Mouse (Mus musculus) embryonic facial prominence, embryonic 11.5 days (tissue): Measurements from ENCODE around the gene Tmem135. TPM values are rescaled to one million over a fixed set of nuclear protein-coding genes. Genes with fewer than 3 reads are reported as not detected.

Source experiments
- ATAC-seq: fragments of 200-750 bp; cut with Nextera tagmentation; replicated peaks from 2 replicates; pipeline ENCODE4 v1.8.0; 2017; ENCODE audit warnings: low read depth; ENCODE audit not compliant: insufficient number of reproducible peaks, low FRiP score, low TSS enrichment
- DNase-seq: peaks from one replicate; pipeline ENCODE4 v3.0.0-alpha.2; 2015; ENCODE audit warnings: low spot score
- H3K27ac ChIP-seq: fragments of 300-500 bp; sonication (generic); replicated peaks from 2 replicates; pipeline ENCODE4 v1.5.1; 2014; ENCODE audit warnings: mild to moderate bottlenecking, low read depth, low read length, control low read depth
- H3K27me3 ChIP-seq: fragments of 300-500 bp; sonication (generic); 2 replicates; pipeline ENCODE4 v1.6.1; 2014; ENCODE audit warnings: mild to moderate bottlenecking, low read length, moderate library complexity, mixed read lengths; ENCODE audit not compliant: control insufficient read depth, insufficient read depth
- H3K36me3 ChIP-seq: fragments of 300-500 bp; sonication (generic); replicated peaks from 2 replicates; pipeline ENCODE4 v1.6.1; 2014; ENCODE audit warnings: low read depth, mild to moderate bottlenecking, low read length, moderate library complexity, mixed read lengths; ENCODE audit not compliant: control insufficient read depth, insufficient read depth
- H3K4me1 ChIP-seq: fragments of 300-500 bp; sonication (generic); 2 replicates; pipeline ENCODE4 v1.6.1; 2014; ENCODE audit warnings: low read length, mixed read lengths; ENCODE audit not compliant: control insufficient read depth, insufficient read depth
- H3K4me2 ChIP-seq: fragments of 300-500 bp; sonication (generic); 2 replicates; pipeline ENCODE4 v1.6.1; 2014; ENCODE audit warnings: low read depth, mild to moderate bottlenecking, control low read depth, low read length, moderate library complexity
- H3K4me3 ChIP-seq: fragments of 300-500 bp; sonication (generic); 2 replicates; pipeline ENCODE4 v1.5.1; 2014; ENCODE audit warnings: low read depth, low read length, control low read depth
- H3K9ac ChIP-seq: fragments of 300-500 bp; sonication (generic); replicated peaks from 2 replicates; pipeline ENCODE4 v1.6.1; 2014; ENCODE audit warnings: mild to moderate bottlenecking, control low read depth, low read length
- H3K9me3 ChIP-seq: fragments of 300-500 bp; sonication (generic); replicated peaks from 2 replicates; pipeline ENCODE4 v1.6.1; 2016; ENCODE audit warnings: mild to moderate bottlenecking, low read length, inconsistent platforms, mixed read lengths; ENCODE audit not compliant: control insufficient read depth
- WGBS: fragments of 180-500 bp; shearing (Covaris S2); extraction: QIAGEN DNeasy Blood & Tissue Kit; methylation state at CpG from one replicate; pipeline ENCODE4 v1.1.7; 2014; 5-methylcytosine and 5-hydroxymethylcytosine counted together
- polyA plus RNA-seq: library from polyadenylated mRNA; unstranded; fragments of >200 nt; fragmentation: Nextera tagmentation; extraction: Ambion mirVana; gene quantifications from 2 replicates; pipeline ENCODE4 v1.2.1, GENCODE M21; 2014

The Tmem135 gene
- polyA plus RNA-seq, 1 experiment from 2014 or later: 18.5 TPM

GRCm38 (mm10) chr7:89391831-89392230 lies 12.2 kb downstream of the Tmem135 start:
- no peaks in the 10 kb centered on the region for H3K36me3 ChIP-seq
- no peak overlapping the region for H3K9ac ChIP-seq
- no peak overlapping the region for H3K4me3 ChIP-seq
- no peak overlapping the region for H3K4me2 ChIP-seq
- no peak for ATAC-seq
- H3K27me3 ChIP-seq: no peaks in the 10 kb centered on the region
- no peak overlapping the region for H3K27ac ChIP-seq
- WGBS: 86% methylated on average over 4 of the region's 4 CpGs
- no peaks in the 10 kb centered on the region for H3K9me3 ChIP-seq
- no peaks in the 10 kb centered on the region for H3K4me1 ChIP-seq
- no peak for DNase-seq

DNA sequence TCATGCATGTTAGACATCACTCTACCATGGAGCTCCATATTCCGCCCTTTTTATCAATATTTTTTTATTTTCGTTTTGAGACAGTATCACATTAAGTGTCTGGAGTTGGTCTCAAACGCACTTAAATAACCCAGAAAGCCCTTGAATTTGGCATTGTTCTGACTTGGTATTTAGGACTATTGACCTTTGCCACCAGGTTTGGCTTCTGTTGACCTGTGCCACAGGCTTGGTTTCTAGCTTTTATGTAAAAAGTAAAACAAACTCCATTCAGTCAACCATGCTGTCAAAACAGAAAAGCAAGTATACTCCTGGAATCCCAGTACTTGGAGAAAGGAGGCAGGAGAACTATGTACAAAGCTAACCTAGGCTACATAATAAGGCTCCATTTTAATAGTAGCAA lies 12.7 kb downstream of the Tmem135 start:
- no peak overlapping the region for H3K4me3 ChIP-seq
- ATAC-seq (no peak), DNase-seq (no peak)
- H3K4me2 ChIP-seq: no peak overlapping the region
- no peaks in the 10 kb centered on the region for H3K9me3 ChIP-seq
- no peaks in the 10 kb centered on the region for H3K4me1 ChIP-seq
- no peak overlapping the region for H3K9ac ChIP-seq
- no peaks in the 10 kb centered on the region for H3K27me3 ChIP-seq
- H3K36me3 ChIP-seq: no peaks in the 10 kb centered on the region
- no peak overlapping the region for H3K27ac ChIP-seq
- 75% methylated on average over 3 of the region's 3 CpGs for WGBS

GRCm38 (mm10) chr7:89390660-89391059 lies 13.4 kb downstream of the Tmem135 start:
- Histone ChIP-seq H3K9me3 (no peaks in the 10 kb centered on the region), H3K9ac (no peak overlapping the region), H3K27ac (no peak overlapping the region), H3K4me3 (no peak overlapping the region), H3K36me3 (no peaks in the 10 kb centered on the region), H3K4me2 (no peak overlapping the region), H3K27me3 (no peaks in the 10 kb centered on the region), H3K4me1 (no peaks in the 10 kb centered on the region)
- DNase-seq (no peak), ATAC-seq (no peak)
- WGBS: 82% methylated on average over 2 of the region's 2 CpGs

DNA sequence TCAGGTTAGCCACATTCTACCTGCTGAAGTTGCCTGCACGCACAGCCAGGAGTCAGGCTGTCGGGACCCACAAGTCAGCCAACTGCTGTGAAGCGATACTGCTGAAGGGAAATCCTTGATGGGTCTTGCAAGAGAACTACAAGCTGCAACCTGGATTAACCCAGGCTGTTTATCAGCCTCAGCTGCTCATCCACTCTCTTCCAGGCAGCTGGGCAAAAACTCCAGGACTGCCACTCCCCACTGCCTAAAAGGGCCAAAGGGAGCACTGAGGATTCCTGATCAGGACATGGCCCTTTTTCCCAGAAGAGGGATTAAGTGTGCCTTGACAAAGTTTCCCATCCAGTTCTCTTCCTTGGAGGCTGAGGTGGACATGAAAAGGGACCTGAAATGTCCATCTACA lies 15.0 kb downstream of the Tmem135 start:
- ATAC-seq (no peak), DNase-seq (no peak)
- Histone ChIP-seq H3K9me3 (no peaks in the 10 kb centered on the region), H3K4me1 (no peaks in the 10 kb centered on the region), H3K9ac (no peak overlapping the region), H3K36me3 (no peaks in the 10 kb centered on the region), H3K4me3 (no peak overlapping the region), H3K27ac (no peak overlapping the region), H3K27me3 (no peaks in the 10 kb centered on the region), H3K4me2 (no peak overlapping the region)
- 77% methylated on average over 3 of the region's 3 CpGs for WGBS

- Histone ChIP-seq H3K27me3 (no peaks in the 10 kb centered on the region), H3K9ac (no peak overlapping the region), H3K27ac (no peak overlapping the region), H3K9me3 (no peaks in the 10 kb centered on the region), H3K4me2 (no peak overlapping the region), H3K36me3 (no peaks in the 10 kb centered on the region), H3K4me3 (no peak overlapping the region), H3K4me1 (no peaks in the 10 kb centered on the region)
- 95% methylated on average over 3 of the region's 3 CpGs for WGBS
- DNase-seq (no peak), ATAC-seq (no peak)
Measured at GRCm38 (mm10) chr7:89382892-89383291, 21.1 kb downstream of the Tmem135 start.

DNA sequence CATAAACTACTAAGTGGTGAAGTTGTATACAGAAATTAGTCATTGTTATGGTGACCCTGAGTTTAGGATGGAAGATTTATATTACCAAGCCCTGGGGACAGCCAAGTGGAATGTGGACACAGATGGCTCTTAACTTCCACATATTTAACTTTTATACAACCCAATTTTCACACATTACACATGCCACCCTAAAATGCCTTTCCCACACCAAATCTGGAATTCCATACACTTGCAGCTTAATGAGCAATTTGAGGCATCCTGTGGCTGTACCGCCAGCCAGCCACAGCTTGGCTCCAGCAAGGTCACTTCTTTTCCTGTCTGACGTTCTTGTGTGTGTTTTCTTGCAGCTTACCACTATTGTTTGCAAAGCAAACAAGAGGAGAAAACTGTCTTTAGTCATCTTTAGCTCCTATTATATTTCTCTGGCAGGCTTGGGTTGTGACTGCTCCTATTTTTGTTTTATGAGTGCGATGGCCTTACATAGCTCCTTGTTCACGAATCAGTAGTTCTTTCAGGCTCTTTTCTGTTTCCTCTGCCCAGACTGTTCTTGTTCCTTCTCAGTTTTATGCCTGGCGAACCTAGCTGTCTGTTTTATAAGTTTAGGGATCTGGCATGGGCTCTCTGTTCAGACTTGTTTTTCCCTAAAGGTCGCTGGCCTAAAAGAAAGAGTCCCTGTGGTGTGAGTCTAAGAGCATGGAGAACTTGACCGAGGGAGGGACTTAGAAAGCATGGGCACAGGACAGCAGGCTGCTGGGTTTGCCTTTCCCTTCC lies 22.9 kb downstream of the Tmem135 start:
- ATAC-seq (no peak), DNase-seq (no peak)
- H3K4me2 ChIP-seq: no peak overlapping the region
- H3K4me3 ChIP-seq: no peak overlapping the region
- H3K36me3 ChIP-seq: no peaks in the 10 kb centered on the region
- H3K4me1 ChIP-seq: no peaks in the 10 kb centered on the region
- WGBS: 54% methylated on average over 7 of the region's 7 CpGs
- H3K27ac ChIP-seq: no peak overlapping the region
- H3K9ac ChIP-seq: no peak overlapping the region
- H3K9me3 ChIP-seq: no peaks in the 10 kb centered on the region
- H3K27me3 ChIP-seq: no peaks in the 10 kb centered on the region

- Histone ChIP-seq H3K4me3 (no peak overlapping the region), H3K9ac (no peak overlapping the region), H3K27ac (no peak overlapping the region), H3K9me3 (no peaks in the 10 kb centered on the region), H3K4me1 (no peaks in the 10 kb centered on the region), H3K27me3 (no peaks in the 10 kb centered on the region), H3K4me2 (no peak overlapping the region), H3K36me3 (no peaks in the 10 kb centered on the region)
- no peak for ATAC-seq
- no peak for DNase-seq
- 70% methylated on average over 6 of the region's 6 CpGs for WGBS
Measured at GRCm38 (mm10) chr7:89371623-89372295, 32.3 kb downstream of the Tmem135 start.

- Histone ChIP-seq H3K27me3 (no peaks in the 10 kb centered on the region), H3K9ac (no peak overlapping the region), H3K4me2 (no peak overlapping the region), H3K4me3 (no peak overlapping the region), H3K9me3 (no peaks in the 10 kb centered on the region), H3K36me3 (no peaks in the 10 kb centered on the region), H3K27ac (no peak overlapping the region), H3K4me1 (no peaks in the 10 kb centered on the region)
- WGBS: 49% methylated on average over 1 of the region's 1 CpGs
- DNase-seq (no peak), ATAC-seq (no peak)
Measured at GRCm38 (mm10) chr7:89370917-89371316, 33.1 kb downstream of the Tmem135 start.
